Mouse (Mus musculus): ENCODE data around the gene Myo16. TPM values are rescaled to one million over a fixed set of nuclear protein-coding genes. Genes with fewer than 3 reads are reported as not detected.

Gene Myo16
- polyA plus RNA-seq, 1 experiment from 2014 or later: 2.3 TPM

DNA sequence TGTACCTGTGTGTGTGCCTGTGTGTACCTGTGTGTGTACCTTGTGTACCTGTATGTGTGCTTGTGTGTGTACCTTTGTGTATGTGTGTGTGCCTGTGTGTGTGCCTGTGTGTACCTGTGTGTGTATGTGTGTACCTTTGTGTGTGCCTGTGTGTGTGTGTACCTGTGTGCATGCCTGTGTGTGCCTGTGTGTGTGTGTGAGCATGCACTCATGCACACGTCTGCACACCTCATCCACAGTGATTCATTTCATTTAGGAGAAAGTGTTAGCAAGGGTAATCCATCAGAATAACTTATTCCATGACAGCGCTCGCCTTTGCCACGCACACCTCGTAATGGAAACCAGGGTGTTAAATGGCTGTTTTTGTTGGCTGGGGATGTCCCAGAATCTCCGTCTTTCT, 36.9 kb downstream of the Myo16 start:
- Histone ChIP-seq H3K27me3 (replicated peaks) (no peaks in the 10 kb centered on the region), H3K4me1 (no peaks in the 10 kb centered on the region), H3K27ac (no peak overlapping the region), H3K36me3 (no peaks in the 10 kb centered on the region), H3K4me3 (replicated peaks) (no peak overlapping the region), H3K4me2 (no peak overlapping the region), H3K9me3 (no peaks in the 10 kb centered on the region), H3K9ac (no peak overlapping the region)
- WGBS: 74% methylated on average over 6 of the region's 6 CpGs
- ATAC-seq (ENCODE audit: insufficient read depth, low FRiP score, low read depth): no peak

- H3K27me3 ChIP-seq (replicated peaks): no peaks in the 10 kb centered on the region
- no peak overlapping the region for H3K4me3 ChIP-seq (replicated peaks)
- H3K4me1 ChIP-seq: no peaks in the 10 kb centered on the region
- WGBS: 69% methylated on average over 7 of the region's 7 CpGs
- H3K27ac ChIP-seq: no peak overlapping the region
- no peak overlapping the region for H3K9ac ChIP-seq
- H3K9me3 ChIP-seq: no peaks in the 10 kb centered on the region
- ATAC-seq (ENCODE audit: insufficient read depth, low FRiP score, low read depth): no peak
- H3K4me2 ChIP-seq: no peak overlapping the region
- no peaks in the 10 kb centered on the region for H3K36me3 ChIP-seq
These were observed 44.5 kb downstream of the Myo16 start for GRCm38 (mm10) chr8:10198164-10198563.

GRCm38 (mm10) chr8:10199301-10199700, 45.6 kb downstream of the Myo16 start:
- 81% methylated on average over 5 of the region's 5 CpGs for WGBS

DNA sequence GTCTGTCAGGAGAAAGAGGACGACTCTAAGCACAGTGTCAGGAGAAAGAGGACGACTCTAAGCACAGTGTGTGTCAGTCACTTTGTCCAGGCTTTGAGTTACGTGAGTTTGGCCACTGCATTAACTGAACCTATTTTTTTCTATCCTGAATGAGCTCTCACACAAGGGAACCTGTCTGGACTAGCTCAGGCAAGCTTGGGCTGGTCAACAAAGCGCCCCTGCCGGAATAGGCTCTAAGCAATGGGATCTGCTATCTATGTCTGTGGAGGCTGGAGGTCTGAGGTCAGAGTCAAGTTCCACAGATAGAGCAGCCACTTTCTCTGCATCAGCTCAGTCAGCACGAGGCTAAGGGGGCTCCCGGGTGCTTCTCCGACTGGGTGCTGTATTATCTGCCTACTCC, 46.3 kb downstream of the Myo16 start:
- no peaks in the 10 kb centered on the region for H3K27me3 ChIP-seq (replicated peaks)
- H3K9ac ChIP-seq: no peak overlapping the region
- H3K9me3 ChIP-seq: no peaks in the 10 kb centered on the region
- H3K27ac ChIP-seq: no peak overlapping the region
- H3K36me3 ChIP-seq: no peaks in the 10 kb centered on the region
- WGBS: 66% methylated on average over 8 of the region's 8 CpGs
- ATAC-seq (ENCODE audit: insufficient read depth, low FRiP score, low read depth): peak; percentile 40; the same call in 1 of the 2 replicates
- no peak overlapping the region for H3K4me2 ChIP-seq
- H3K4me3 ChIP-seq (replicated peaks): no peak overlapping the region
- H3K4me1 ChIP-seq: no peaks in the 10 kb centered on the region

More at GRCm38 (mm10) chr8:10199301-10199700, 45.6 kb downstream of the Myo16 start:
- Histone ChIP-seq H3K36me3 (no peaks in the 10 kb centered on the region), H3K9ac (no peak overlapping the region), H3K4me1 (no peaks in the 10 kb centered on the region), H3K4me2 (no peak overlapping the region), H3K4me3 (replicated peaks) (no peak overlapping the region), H3K27me3 (replicated peaks) (no peaks in the 10 kb centered on the region), H3K9me3 (no peaks in the 10 kb centered on the region), H3K27ac (no peak overlapping the region)
- ATAC-seq (ENCODE audit: insufficient read depth, low FRiP score, low read depth): no peak

DNA sequence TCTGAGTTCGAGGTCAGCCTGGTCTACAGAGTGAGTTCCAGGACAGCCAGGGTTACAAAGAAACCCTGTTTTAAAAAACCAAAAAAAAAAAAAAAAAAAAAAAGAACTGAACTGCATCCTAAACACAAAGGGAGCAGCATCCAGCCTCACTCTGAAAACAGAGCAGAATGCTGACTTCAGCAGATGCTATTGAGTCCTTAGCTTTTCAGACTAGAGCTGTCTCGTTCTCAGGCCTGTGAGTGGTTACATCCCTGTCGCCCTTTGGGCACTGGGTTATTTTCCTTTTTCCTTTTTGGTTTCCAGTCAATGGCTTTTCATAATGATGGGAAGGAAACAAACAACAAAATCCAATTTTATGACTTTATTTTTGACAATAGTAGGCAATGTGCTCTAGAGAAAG, 61.3 kb downstream of the Myo16 start:
- ATAC-seq (ENCODE audit: insufficient read depth, low FRiP score, low read depth): no peak
- WGBS: 79% methylated on average over 3 of the region's 3 CpGs

GRCm38 (mm10) chr8:10219761-10220276, 66.1 kb downstream of the Myo16 start:
- no peak for ATAC-seq (ENCODE audit: insufficient read depth, low FRiP score, low read depth)
- Histone ChIP-seq H3K4me1 (no peaks in the 10 kb centered on the region; the same call in 1 of the 2 replicates), H3K9me3 (no peaks in the 10 kb centered on the region)

More for the DNA sequence above, 61.3 kb downstream of the Myo16 start:
- Histone ChIP-seq H3K36me3 (no peaks in the 10 kb centered on the region), H3K4me1 (no peaks in the 10 kb centered on the region), H3K27me3 (replicated peaks) (no peaks in the 10 kb centered on the region), H3K9me3 (no peaks in the 10 kb centered on the region), H3K9ac (no peak overlapping the region), H3K27ac (no peak overlapping the region), H3K4me2 (no peak overlapping the region), H3K4me3 (replicated peaks) (no peak overlapping the region)

GRCm38 (mm10) chr8:10222770-10223169, 69.1 kb downstream of the Myo16 start:
- H3K9me3 ChIP-seq: 0 out of 2 replicates have a peak, but pooled peaks cover 2% of the 10 kb centered on the region
- H3K4me3 ChIP-seq (replicated peaks): no peak overlapping the region
- 43% methylated on average over 2 of the region's 2 CpGs for WGBS
- H3K9ac ChIP-seq: no peak overlapping the region
- H3K4me1 ChIP-seq: no peaks in the 10 kb centered on the region; the same call in 1 of the 2 replicates
- H3K27me3 ChIP-seq (replicated peaks): no peaks in the 10 kb centered on the region
- ATAC-seq (ENCODE audit: insufficient read depth, low FRiP score, low read depth): peak; percentile 90
- H3K27ac ChIP-seq: peak overlapping the region; percentile 51; the same call in 1 of the 2 replicates
- H3K36me3 ChIP-seq: no peaks in the 10 kb centered on the region
- no peak overlapping the region for H3K4me2 ChIP-seq

More at GRCm38 (mm10) chr8:10219761-10220276, 66.1 kb downstream of the Myo16 start:
- Histone ChIP-seq H3K9ac (no peak overlapping the region), H3K27me3 (replicated peaks) (no peaks in the 10 kb centered on the region), H3K4me3 (replicated peaks) (no peak overlapping the region), H3K36me3 (no peaks in the 10 kb centered on the region), H3K4me2 (no peak overlapping the region), H3K27ac (no peak overlapping the region)
- WGBS: 79% methylated on average over 5 of the region's 5 CpGs

DNA sequence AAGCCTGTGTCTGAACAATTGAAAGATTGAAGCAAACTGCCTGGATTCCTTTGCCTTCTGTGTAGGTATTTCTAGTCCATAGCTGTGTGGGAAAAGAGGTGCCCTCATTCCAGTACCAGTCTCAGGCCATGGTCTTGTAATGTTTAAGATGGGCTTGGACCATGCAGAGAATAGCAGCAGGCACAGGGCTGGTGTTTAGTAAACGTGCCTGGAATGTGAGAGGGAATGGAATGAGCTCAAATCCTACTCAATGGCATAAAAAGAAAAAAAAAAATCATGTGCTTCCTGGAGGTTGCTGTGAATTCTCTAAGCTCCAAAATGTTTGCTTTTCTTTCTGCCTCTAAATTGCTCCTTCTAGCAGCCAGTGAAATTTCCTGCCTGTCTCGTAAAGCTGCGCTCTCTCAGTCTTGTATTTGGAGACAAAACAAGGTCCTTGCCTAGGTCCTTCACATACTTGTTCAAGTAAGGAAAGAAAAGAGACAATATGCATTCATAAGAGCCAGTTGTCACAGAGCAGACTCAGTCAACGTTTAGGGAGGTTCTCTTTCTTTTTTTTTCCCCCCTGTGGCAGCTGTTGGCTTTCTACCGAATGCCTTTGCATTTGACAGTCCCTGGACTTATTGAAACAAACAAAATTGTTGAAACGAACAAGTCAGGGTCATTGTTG, 70.0 kb downstream of the Myo16 start:
- no peak for ATAC-seq (ENCODE audit: insufficient read depth, low FRiP score, low read depth)
- 17% methylated on average over 6 of the region's 6 CpGs for WGBS
- Histone ChIP-seq H3K27me3 (replicated peaks) (no peaks in the 10 kb centered on the region), H3K4me1 (no peaks in the 10 kb centered on the region; the same call in 1 of the 2 replicates), H3K4me2 (no peak overlapping the region), H3K36me3 (no peaks in the 10 kb centered on the region), H3K27ac (peak overlapping the region; percentile 84), H3K4me3 (replicated peaks) (no peak overlapping the region), H3K9me3 (0 out of 2 replicates have a peak, but pooled peaks cover 2% of the 10 kb centered on the region), H3K9ac (no peak overlapping the region)

- no peak for ATAC-seq (ENCODE audit: insufficient read depth, low FRiP score, low read depth)
- H3K4me2 ChIP-seq: peak overlapping the region; percentile 10; the same call in 1 of the 2 replicates
These were observed 70.7 kb downstream of the Myo16 start for GRCm38 (mm10) chr8:10224305-10224971.

GRCm38 (mm10) chr8:10225018-10225417, 71.3 kb downstream of the Myo16 start:
- no peaks in the 10 kb centered on the region; the same call in 1 of the 2 replicates for H3K4me1 ChIP-seq
- no peak overlapping the region for H3K4me3 ChIP-seq (replicated peaks)
- no peak overlapping the region for H3K9ac ChIP-seq
- 73% methylated on average over 2 of the region's 2 CpGs for WGBS
- 0 out of 2 replicates have a peak, but pooled peaks cover 2% of the 10 kb centered on the region for H3K9me3 ChIP-seq
- H3K27me3 ChIP-seq (replicated peaks): no peaks in the 10 kb centered on the region
- H3K36me3 ChIP-seq: no peaks in the 10 kb centered on the region
- H3K4me2 ChIP-seq: no peak overlapping the region
- no peak overlapping the region for H3K27ac ChIP-seq
- no peak for ATAC-seq (ENCODE audit: insufficient read depth, low FRiP score, low read depth)

More at GRCm38 (mm10) chr8:10224305-10224971, 70.7 kb downstream of the Myo16 start:
- H3K9me3 ChIP-seq: 0 out of 2 replicates have a peak, but pooled peaks cover 2% of the 10 kb centered on the region
- H3K27ac ChIP-seq: peak overlapping the region; percentile 84
- no peak overlapping the region for H3K9ac ChIP-seq
- H3K36me3 ChIP-seq: no peaks in the 10 kb centered on the region
- 44% methylated on average over 10 of the region's 10 CpGs for WGBS
- H3K27me3 ChIP-seq (replicated peaks): no peaks in the 10 kb centered on the region
- no peaks in the 10 kb centered on the region; the same call in 1 of the 2 replicates for H3K4me1 ChIP-seq
- no peak overlapping the region for H3K4me3 ChIP-seq (replicated peaks)

- H3K27ac ChIP-seq: no peak overlapping the region
- 56% methylated on average over 8 of the region's 8 CpGs for WGBS
- no peaks in the 10 kb centered on the region for H3K27me3 ChIP-seq (replicated peaks)
These were observed 77.1 kb downstream of the Myo16 start for GRCm38 (mm10) chr8:10230746-10231369.

More at GRCm38 (mm10) chr8:10230746-10231369, 77.1 kb downstream of the Myo16 start:
- Histone ChIP-seq H3K4me2 (no peak overlapping the region), H3K9me3 (0 out of 2 replicates have a peak, but pooled peaks cover 2% of the 10 kb centered on the region), H3K36me3 (no peaks in the 10 kb centered on the region), H3K9ac (no peak overlapping the region), H3K4me1 (no peaks in the 10 kb centered on the region), H3K4me3 (replicated peaks) (no peak overlapping the region)
- no peak; the same call in 1 of the 2 replicates for ATAC-seq (ENCODE audit: insufficient read depth, low FRiP score, low read depth)
